Mouse (Mus musculus): ENCODE data around the gene Cd300lg.

- TF ChIP-seq SIN3A (IDR thresholded peaks at IDR 0.05; ENCODE audit: low read length) (no peak), CTCF (conservative IDR thresholded peaks at IDR 0.05 in 1 of 2, IDR thresholded peaks at IDR 0.05 in 1 of 2; ENCODE audit: low read depth in 2 of 2, low read length in 2 of 2) (no peak), POLR2A (IDR thresholded peaks at IDR 0.05; ENCODE audit: low read depth, low read length) (no peak), JUND (conservative IDR thresholded peaks at IDR 0.05; ENCODE audit: low read depth, low read length) (no peak), ZC3H11A (IDR thresholded peaks at IDR 0.05; ENCODE audit: low read depth, low read length) (no peak), MAX (IDR thresholded peaks at IDR 0.05; ENCODE audit: low read length) (no peak)
Measured at GRCm38 (mm10) chr11:102015472-102015871, 25.8 kb upstream of the Cd300lg start.
